In genomic region chrX:74085601-74086038, GRCm38 (mm10) we compare ENCODE assay signal across 8 mouse cellular contexts. TPM values are rescaled to one million over a fixed set of nuclear protein-coding genes. Genes with fewer than 3 reads are reported as not detected.
DNase-seq lines count a peak whose midpoint lies in the region; ATAC-seq and TF ChIP-seq lines count a peak whose summit lies in the region.

No protein-coding gene starts in this region.

- 11% methylated on average over 23 of the region's 27 CpGs for WGBS in hindbrain, embryonic 13.5 days

- peak overlapping the region; percentile 55 for H3K4me3 ChIP-seq in hindbrain, embryonic 13.5 days

- TF ChIP-seq CTCF in Patski (IDR thresholded peaks at IDR 0.05): no peak

- DNase-seq in Patski (ENCODE audit: low read depth, low spot score): peak; percentile 87
- DNase-seq in cerebellum, postnatal 14 days: peak; percentile 97 to 98
- peak; percentile 94 to 98 for DNase-seq in frontal cortex, postnatal 14 days (ENCODE audit: low spot score in 2 of 2)
- DNase-seq in layer of hippocampus, postnatal 25 days (ENCODE audit: extremely low spot score in 1 of 2, low spot score in 1 of 2): peak; percentile 82 to 83
- DNase-seq in lung, postnatal 25 days (ENCODE audit: low spot score): peak; percentile 98
- peak; percentile 93 for DNase-seq in retina, embryonic 14.5 days (ENCODE audit: low spot score)
- DNase-seq in thymus, postnatal 4 days: peak; percentile 97

- peak overlapping the region; percentile 97 for H3K27ac ChIP-seq in hindbrain, embryonic 13.5 days

- H3K36me3 ChIP-seq in hindbrain, embryonic 13.5 days: no peaks in the 10 kb centered on the region

- peak; percentile 98 for ATAC-seq in Patski
- peak; percentile 99 for ATAC-seq in hindbrain, embryonic 13.5 days (ENCODE audit: low FRiP score)

- H3K9ac ChIP-seq in hindbrain, embryonic 13.5 days: peak overlapping the region; percentile 80

- in situ Hi-C loops in Patski (cut with MboI; ENCODE audit: low pct_unique_long_range_greater_than_20kb): no loop called here

- CTCF ChIA-PET in Patski (lab: Charles Lee): no interaction called here

- H3K4me2 ChIP-seq in hindbrain, embryonic 13.5 days: peak overlapping the region; percentile 48

- H3K27me3 ChIP-seq in Patski: peaks cover 22% of the 10 kb centered on the region
- no peaks in the 10 kb centered on the region for H3K27me3 ChIP-seq in hindbrain, embryonic 13.5 days

- POLR2A ChIA-PET in Patski (lab: Charles Lee): no interaction called here

- H3K9me3 ChIP-seq in hindbrain, embryonic 13.5 days: no peaks in the 10 kb centered on the region

- H3K4me1 ChIP-seq in hindbrain, embryonic 13.5 days (replicated peaks): peaks cover 20% of the 10 kb centered on the region

RNA-seq across cellular contexts. Expression of gene Opn1mw, which starts 41.6 kb away (rescaled TPM):
- 0.24 TPM for polyA plus RNA-seq in Patski (2021)
- polyA plus RNA-seq in hindbrain, embryonic 13.5 days (2015; fragmentation: Nextera tagmentation; extraction: Ambion mirVana): not detected in 2 replicates
- under 1 TPM in 1 of 2 experiments, not detected in 1; 0.62 TPM for total RNA-seq in layer of hippocampus, postnatal 25 days (2021)

RNA-seq across cellular contexts. Expression of gene Mecp2, which starts 49.5 kb away (rescaled TPM):
- 24.5 TPM for polyA plus RNA-seq in Patski (2021)
- polyA plus RNA-seq in hindbrain, embryonic 13.5 days (2015; fragmentation: Nextera tagmentation; extraction: Ambion mirVana): 14.0 and 14.7 TPM in 2 replicates
- 10 to 100 TPM; 75.6 to 88.8 TPM for total RNA-seq in layer of hippocampus, postnatal 25 days (2021)

Comparison
In these comparisons a context has a peak if more than half of its experiments do, and no peak if none do; other contexts are left out.
1. Peak in every context shown above with its lines: DNase-seq, ATAC-seq, H3K4me3 ChIP-seq and H3K27ac ChIP-seq.